Mouse (Mus musculus) right cerebral cortex, adult 2 months (tissue): ENCODE measurements around the gene Cmss1.
A peak's percentile ranks its signal among the peaks of the same experiment; 100 is the strongest.

Experiments used
- DNase-seq, 2 experiments: peaks; one replicate each; pipeline ENCODE4 v3.0.0; 2021 to 2022; ENCODE audit warnings: low spot score in 2 of 2

The Cmss1 gene

GRCm38 (mm10) chr16:57558258-57558657 is 48.4 kb downstream of the Cmss1 start:
- DNase-seq, result no peak

- DNase-seq, result no peak
Measured at GRCm38 (mm10) chr16:57556244-57556643, 50.4 kb downstream of the Cmss1 start.

- DNase-seq, result no peak
Measured at GRCm38 (mm10) chr16:57555667-57556066, 51.0 kb downstream of the Cmss1 start.

- DNase-seq, result no peak
Measured at GRCm38 (mm10) chr16:57554886-57555400, 51.7 kb downstream of the Cmss1 start.

GRCm38 (mm10) chr16:57553235-57553634 is 53.4 kb downstream of the Cmss1 start:
- DNase-seq, result no peak

- no peak for DNase-seq
Measured at GRCm38 (mm10) chr16:57552709-57553108, 54.0 kb downstream of the Cmss1 start.

DNA sequence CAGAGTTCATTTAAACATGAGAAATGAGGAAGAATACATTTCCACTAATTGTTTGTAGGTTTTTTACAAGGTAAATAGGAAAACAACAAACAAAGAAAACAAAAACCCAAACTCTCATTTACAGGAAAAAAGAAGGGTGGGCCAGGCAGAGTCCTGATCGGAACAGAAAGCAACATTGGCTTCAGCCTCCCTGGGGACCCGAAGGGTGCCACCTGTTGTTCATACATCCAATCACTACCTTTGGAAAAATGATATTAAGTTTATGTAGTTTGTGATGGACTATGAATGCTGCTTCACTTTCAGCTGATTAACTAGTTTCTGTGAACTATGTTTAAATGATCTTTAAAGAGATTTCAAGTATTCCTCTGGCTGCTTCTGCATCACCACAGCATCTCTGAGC is 55.0 kb downstream of the Cmss1 start:
- DNase-seq, result no peak

DNA sequence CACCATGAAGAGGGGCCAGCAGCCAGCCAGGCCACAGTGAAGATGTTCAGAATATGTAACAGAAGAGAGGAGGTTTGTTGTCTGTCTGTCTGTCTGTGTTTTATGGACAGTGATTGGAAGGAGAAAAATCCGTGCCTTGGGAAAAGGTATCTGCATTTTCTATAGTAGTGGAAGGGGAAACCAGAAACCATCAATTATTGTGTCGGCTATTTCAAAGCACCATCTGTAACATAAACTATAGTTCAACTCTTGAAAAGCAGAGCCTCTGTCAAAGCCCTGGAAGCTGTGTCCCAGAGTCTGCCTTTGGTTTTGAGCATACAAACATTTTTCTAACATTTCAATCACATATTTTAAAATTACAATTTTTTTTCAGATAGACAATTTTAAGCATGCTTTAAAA is 55.8 kb downstream of the Cmss1 start:
- DNase-seq, result no peak

GRCm38 (mm10) chr16:57550088-57550487 is 56.6 kb downstream of the Cmss1 start:
- no peak for DNase-seq

GRCm38 (mm10) chr16:57549061-57550037 is 57.3 kb downstream of the Cmss1 start:
- peak; percentile 33 to 53 for DNase-seq

DNA sequence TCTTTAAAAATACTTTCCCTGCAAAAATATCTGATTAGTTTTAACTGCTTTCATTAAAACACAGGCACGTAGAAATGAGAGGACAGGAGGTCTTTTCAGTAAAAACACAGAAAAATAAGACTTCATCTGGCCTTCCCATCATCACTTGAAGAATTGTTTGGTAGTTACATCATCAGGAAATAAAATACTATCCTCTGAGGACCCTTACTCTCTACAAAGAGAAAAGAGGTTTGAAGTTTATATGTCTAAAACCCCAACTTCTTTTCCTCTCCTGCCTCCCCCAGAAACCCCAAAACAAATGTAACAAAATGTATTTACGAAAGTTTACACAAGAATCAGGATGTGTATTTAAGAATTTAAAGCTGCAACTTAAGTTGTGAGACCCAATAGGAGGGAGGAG is 58.1 kb downstream of the Cmss1 start:
- DNase-seq, result no peak

DNA sequence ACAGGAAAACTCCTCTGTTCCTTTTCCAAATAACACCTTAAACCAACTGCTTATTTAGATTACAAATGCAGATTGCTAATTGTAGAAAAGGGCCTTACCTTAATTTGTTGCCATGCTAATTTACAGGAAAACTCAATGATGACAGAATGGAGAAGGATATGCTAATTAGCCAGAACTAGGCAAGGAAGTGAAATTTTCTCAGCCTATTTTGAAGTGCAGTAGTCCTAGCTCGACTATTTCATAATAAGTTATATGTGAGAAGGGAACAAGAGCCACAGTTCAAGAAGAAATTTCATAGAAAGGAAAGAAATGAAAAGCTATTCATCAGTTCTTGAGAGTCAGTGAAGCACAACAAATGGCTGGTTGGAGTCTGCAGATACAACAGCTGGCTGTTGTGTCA is 60.3 kb downstream of the Cmss1 start:
- DNase-seq, result no peak

DNA sequence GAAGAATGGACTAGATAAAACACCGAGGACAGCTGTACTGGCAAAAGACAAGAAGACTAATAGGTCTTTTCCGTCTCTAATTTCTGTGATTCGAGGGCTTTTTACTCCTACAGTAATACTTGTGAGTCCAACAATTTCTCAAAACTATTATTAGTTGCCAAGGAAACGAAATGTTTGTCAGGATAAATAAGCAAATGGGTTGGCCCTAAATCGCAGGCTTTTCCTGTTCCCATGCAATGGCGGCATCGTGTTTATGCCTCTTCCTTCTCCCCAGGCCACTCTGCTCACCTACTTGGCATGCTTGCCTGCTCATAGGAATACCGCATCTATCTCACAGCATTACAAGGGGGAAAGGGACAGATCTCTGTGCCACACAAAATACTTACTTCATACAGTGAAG is 62.2 kb downstream of the Cmss1 start:
- no peak for DNase-seq

DNA sequence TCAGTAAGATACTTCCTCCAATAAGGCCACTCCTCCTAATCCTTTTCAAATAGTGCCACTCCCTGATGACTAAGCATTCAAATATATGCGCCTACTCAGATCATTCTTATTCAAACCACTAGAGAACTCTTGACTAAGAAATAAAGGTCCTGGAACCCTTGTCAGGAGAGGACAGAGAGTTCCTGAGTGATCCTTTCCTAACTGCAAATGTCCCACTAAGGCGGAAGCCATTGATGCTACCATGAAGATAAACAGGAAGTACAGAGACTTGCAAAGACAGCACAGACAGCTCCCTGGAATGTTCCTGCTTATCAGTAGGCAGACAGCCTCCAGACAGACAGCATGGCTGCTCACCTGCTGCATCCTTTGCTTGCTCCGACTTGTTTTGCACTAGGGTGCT is 63.4 kb downstream of the Cmss1 start:
- DNase-seq, result no peak

DNA sequence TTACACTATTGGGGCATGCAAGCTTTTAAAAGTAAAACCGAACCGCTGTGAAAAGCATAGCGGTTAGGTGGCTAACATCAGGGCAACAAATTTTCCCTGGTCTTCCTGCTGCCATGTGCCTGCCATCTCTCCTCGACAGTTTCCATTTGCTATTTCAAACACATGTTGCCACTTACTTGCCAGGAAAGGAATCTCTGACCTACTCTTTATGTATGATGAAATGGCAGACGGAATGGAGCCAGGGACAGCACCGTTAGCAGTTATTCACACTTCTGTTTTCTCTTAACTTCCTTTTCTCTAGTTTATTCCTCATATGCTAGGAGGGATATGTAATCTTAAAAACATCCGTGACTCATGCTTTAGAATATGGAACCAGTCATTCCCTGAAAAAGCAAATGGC is 70.2 kb downstream of the Cmss1 start:
- no peak for DNase-seq

- no peak for DNase-seq
Measured at GRCm38 (mm10) chr16:57534811-57535210, 71.9 kb downstream of the Cmss1 start.

DNA sequence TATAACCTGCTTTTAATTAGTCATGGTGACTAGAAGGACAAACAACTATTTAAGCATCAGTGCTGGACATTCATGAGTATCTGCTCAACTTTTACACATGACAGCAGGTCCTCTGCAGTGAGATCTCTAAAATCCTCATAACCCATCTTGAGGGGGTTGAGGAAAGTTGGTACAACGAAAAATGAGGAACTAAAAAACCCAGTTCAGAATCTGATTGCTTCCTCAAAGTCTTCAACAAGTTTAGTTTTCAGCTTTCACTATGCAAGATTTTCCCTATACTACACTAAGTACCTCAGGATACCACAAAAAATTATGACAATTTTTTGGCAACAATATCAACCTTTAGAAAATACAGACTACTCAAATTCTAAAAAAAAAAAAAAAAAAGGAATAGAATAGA is 72.3 kb downstream of the Cmss1 start:
- no peak for DNase-seq

DNA sequence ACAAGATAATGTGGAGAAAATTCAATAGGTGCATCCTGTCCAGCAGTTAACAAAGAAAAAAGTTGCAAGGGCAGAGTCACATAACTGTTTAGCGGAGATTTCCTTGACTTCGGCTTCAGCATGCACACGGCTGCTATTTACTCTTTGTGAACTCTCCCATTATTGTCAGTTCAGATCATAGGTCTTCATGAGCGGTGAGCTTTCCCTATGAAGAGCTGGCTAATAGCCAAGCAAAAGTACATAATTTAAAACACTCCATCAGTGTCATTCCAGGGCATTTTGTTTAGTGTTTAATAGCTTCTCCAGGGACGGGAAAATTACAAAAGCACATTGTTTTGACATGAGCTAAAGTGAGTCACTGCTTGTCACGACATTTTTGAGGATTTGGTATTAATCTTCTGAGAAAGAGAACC is 74.6 kb downstream of the Cmss1 start:
- no peak for DNase-seq

DNA sequence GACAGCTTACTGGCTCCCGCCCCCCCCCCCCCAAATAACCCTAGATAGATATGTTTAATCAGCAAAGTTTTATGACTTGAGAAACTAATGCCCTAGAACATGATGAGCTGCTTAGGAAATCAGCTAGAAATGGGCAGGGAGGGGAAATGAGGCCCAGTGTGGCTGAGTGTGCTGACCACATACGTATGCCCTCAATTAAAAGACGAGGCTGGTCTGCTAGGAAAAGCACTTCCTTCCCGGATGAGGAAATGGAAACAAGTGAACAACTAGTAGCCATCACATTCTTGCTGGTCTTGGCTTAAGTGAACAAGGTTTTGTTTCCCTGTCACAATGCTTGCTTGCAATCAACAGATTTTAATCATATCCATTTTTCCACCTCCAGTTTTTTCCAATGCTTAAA is 76.1 kb downstream of the Cmss1 start:
- no peak for DNase-seq

GRCm38 (mm10) chr16:57528457-57528856 is 78.2 kb downstream of the Cmss1 start:
- no peak for DNase-seq

DNA sequence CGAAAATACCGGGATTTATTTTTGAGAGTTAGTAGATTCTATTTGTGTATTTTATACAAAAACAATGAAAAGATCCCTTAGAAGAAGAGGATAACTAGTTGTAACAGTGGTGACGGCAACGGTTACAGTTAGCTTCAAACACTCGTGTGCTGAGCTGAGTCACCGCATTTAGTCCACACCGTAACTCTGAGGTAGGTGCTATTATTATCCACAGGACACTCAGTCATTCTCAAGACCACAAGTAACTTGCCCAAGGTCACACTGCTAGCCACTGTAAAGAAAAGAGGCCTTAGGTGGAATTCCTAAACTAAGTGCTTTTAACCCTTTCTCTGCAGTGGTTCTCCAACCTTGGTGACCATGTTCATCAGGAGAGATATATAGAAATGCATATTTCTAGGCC is 79.8 kb downstream of the Cmss1 start:
- DNase-seq, result no peak

DNA sequence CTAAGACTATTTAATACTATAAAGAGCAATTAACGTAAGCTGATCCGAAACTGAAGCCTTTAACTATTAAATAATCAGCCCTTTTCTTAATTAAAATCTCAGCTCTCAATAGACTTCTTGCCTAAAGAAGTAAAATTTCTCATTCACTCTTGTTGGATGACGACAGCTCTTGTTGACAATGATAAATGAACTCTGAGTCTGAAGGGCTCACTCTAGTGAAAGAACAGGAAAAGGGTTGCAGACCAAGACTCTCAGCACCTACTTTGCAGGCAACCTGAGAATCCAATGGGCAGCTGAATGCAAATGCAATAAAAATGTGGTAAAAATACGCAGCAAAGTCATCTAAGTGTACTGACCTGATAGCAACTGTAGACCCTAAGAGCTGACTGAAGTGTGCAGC is 81.2 kb downstream of the Cmss1 start:
- no peak for DNase-seq

- DNase-seq, result no peak
Measured at GRCm38 (mm10) chr16:57525046-57525445, 81.6 kb downstream of the Cmss1 start.
